Mouse (Mus musculus): ENCODE results near the gene Ankrd22.

DNA sequence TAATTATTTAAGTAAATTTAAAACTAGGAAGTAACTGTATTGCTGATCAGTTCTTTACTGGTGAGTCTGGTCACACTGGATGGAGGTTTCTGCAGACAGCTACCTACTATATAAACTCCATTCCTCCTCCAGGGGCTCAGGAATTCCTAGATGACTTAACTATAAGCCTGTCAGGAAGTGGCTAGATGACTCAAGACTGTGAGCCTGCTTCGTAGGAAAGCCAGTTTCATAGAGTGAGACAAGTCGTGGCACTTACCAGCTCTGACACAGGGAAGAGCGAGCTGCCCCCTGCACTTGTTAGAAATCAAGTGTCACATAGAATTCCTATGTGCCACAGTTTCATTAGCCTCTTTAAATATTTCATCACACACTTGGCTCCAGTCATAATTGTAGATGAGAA, 5.3 kb upstream of the Ankrd22 start:
- TF ChIP-seq POLR2A (IDR thresholded peaks at IDR 0.05; ENCODE audit: low read depth, low read length): no peak
- TF ChIP-seq CTCF (conservative IDR thresholded peaks at IDR 0.05; ENCODE audit: insufficient read depth, insufficient read length, low read depth, low read length): no peak
